Mouse (Mus musculus): ENCODE results near the gene Dnaja3. TPM values are rescaled to one million over a fixed set of nuclear protein-coding genes. Genes with fewer than 3 reads are reported as not detected.
"Not testable (repeated sequence)": the region's sequence is repeated elsewhere in the genome, so short reads cannot be mapped to it uniquely, and the experiment has no call there.

The Dnaja3 gene
- polyA plus RNA-seq, 1 experiment from 2014 or later = 92.1 TPM

- no peak overlapping the region for H3K4me3 ChIP-seq (replicated peaks)
- WGBS = 71% methylated on average over 4 of the region's 4 CpGs
- H3K9ac ChIP-seq = no peak overlapping the region
- peaks cover 20% of the 10 kb centered on the region for H3K4me1 ChIP-seq (replicated peaks)
- H3K36me3 ChIP-seq = no peaks in the 10 kb centered on the region
- no peak for ATAC-seq
- peak overlapping the region; percentile 85 for H3K4me2 ChIP-seq (replicated peaks)
- no peaks in the 10 kb centered on the region for H3K9me3 ChIP-seq
- no peaks in the 10 kb centered on the region for H3K27me3 ChIP-seq (replicated peaks)
- no peak overlapping the region for H3K27ac ChIP-seq
Measured at GRCm38 (mm10) chr16:4682628-4683179, 42.9 kb downstream of the Dnaja3 start.

GRCm38 (mm10) chr16:4683193-4683580 lies 43.4 kb downstream of the Dnaja3 start:
- Histone ChIP-seq H3K36me3 (peaks cover 1% of the 10 kb centered on the region; the same call in 1 of the 2 replicates), H3K9ac (peak overlapping the region; percentile 97), H3K4me2 (replicated peaks) (peak overlapping the region; percentile 85), H3K9me3 (no peaks in the 10 kb centered on the region), H3K27ac (peak overlapping the region; percentile 81), H3K27me3 (replicated peaks) (no peaks in the 10 kb centered on the region), H3K4me3 (replicated peaks) (peak overlapping the region; percentile 98), H3K4me1 (replicated peaks) (peaks cover 16% of the 10 kb centered on the region)
- ATAC-seq = 0 out of 2 replicates have a peak, but pooled peaks have one; percentile 1
- WGBS = 28% methylated on average over 9 of the region's 9 CpGs

- peaks cover 9% of the 10 kb centered on the region for H3K4me1 ChIP-seq (replicated peaks)
- H3K4me2 ChIP-seq (replicated peaks) = peak overlapping the region; percentile 85
- peak; percentile 88 for ATAC-seq
- H3K9ac ChIP-seq = peak overlapping the region; percentile 97
- H3K27ac ChIP-seq = peak overlapping the region; percentile 81
- H3K27me3 ChIP-seq (replicated peaks) = no peaks in the 10 kb centered on the region
- H3K9me3 ChIP-seq = no peaks in the 10 kb centered on the region
- WGBS = under 1% methylated on average over 54 of the region's 54 CpGs
- H3K36me3 ChIP-seq = peaks cover 4% of the 10 kb centered on the region; the same call in 1 of the 2 replicates
- peak overlapping the region; percentile 98 for H3K4me3 ChIP-seq (replicated peaks)
Measured at GRCm38 (mm10) chr16:4683581-4684456, 44.0 kb downstream of the Dnaja3 start.

- 1% methylated on average over 9 of the region's 9 CpGs for WGBS
- H3K27ac ChIP-seq = peak overlapping the region; percentile 81; the same call in 1 of the 2 replicates
Measured at GRCm38 (mm10) chr16:4684457-4684791, 44.6 kb downstream of the Dnaja3 start.

GRCm38 (mm10) chr16:4689371-4689770 lies 49.6 kb downstream of the Dnaja3 start:
- ATAC-seq = not testable (repeated sequence)
- 98% methylated on average over 4 of the region's 4 CpGs for WGBS
- peaks cover 33% of the 10 kb centered on the region for H3K36me3 ChIP-seq

More at GRCm38 (mm10) chr16:4684457-4684791, 44.6 kb downstream of the Dnaja3 start:
- Histone ChIP-seq H3K27me3 (replicated peaks) (no peaks in the 10 kb centered on the region), H3K4me2 (replicated peaks) (peak overlapping the region; percentile 85), H3K9me3 (no peaks in the 10 kb centered on the region), H3K4me3 (replicated peaks) (peak overlapping the region; percentile 98), H3K4me1 (replicated peaks) (peaks cover 6% of the 10 kb centered on the region; the same call in 1 of the 2 replicates), H3K9ac (peak overlapping the region; percentile 97), H3K36me3 (peaks cover 9% of the 10 kb centered on the region)
- no peak; the same call in 1 of the 2 replicates for ATAC-seq

GRCm38 (mm10) chr16:4701211-4701610 lies 61.4 kb downstream of the Dnaja3 start:
- Histone ChIP-seq H3K4me3 (replicated peaks) (no peak overlapping the region), H3K9ac (no peak overlapping the region), H3K4me1 (replicated peaks) (no peaks in the 10 kb centered on the region), H3K4me2 (replicated peaks) (no peak overlapping the region), H3K9me3 (no peaks in the 10 kb centered on the region), H3K27me3 (replicated peaks) (no peaks in the 10 kb centered on the region), H3K27ac (no peak overlapping the region), H3K36me3 (peaks cover 54% of the 10 kb centered on the region)
- 93% methylated on average over 3 of the region's 3 CpGs for WGBS
- no peak for ATAC-seq

More at GRCm38 (mm10) chr16:4689371-4689770, 49.6 kb downstream of the Dnaja3 start:
- H3K9ac ChIP-seq; H3K27ac ChIP-seq; H3K27me3 ChIP-seq (replicated peaks); H3K4me3 ChIP-seq (replicated peaks); H3K4me2 ChIP-seq (replicated peaks); H3K9me3 ChIP-seq; H3K4me1 ChIP-seq (replicated peaks): not testable (repeated sequence)

GRCm38 (mm10) chr16:4702646-4703045 lies 62.9 kb downstream of the Dnaja3 start:
- no peak overlapping the region for H3K4me2 ChIP-seq (replicated peaks)
- no peak overlapping the region for H3K27ac ChIP-seq
- no peaks in the 10 kb centered on the region for H3K27me3 ChIP-seq (replicated peaks)
- no peak for ATAC-seq
- H3K9ac ChIP-seq = no peak overlapping the region
- H3K4me3 ChIP-seq (replicated peaks) = no peak overlapping the region
- H3K9me3 ChIP-seq = no peaks in the 10 kb centered on the region
- no peaks in the 10 kb centered on the region for H3K4me1 ChIP-seq (replicated peaks)
- 33% methylated on average over 1 of the region's 1 CpGs for WGBS
- peaks cover 53% of the 10 kb centered on the region for H3K36me3 ChIP-seq

- ATAC-seq = no peak
- H3K36me3 ChIP-seq = peaks cover 45% of the 10 kb centered on the region
- 46% methylated on average over 4 of the region's 4 CpGs for WGBS
- H3K27ac ChIP-seq = no peak overlapping the region
- H3K4me2 ChIP-seq (replicated peaks) = no peak overlapping the region
- no peaks in the 10 kb centered on the region for H3K9me3 ChIP-seq
- no peaks in the 10 kb centered on the region for H3K4me1 ChIP-seq (replicated peaks)
- H3K27me3 ChIP-seq (replicated peaks) = no peaks in the 10 kb centered on the region
- no peak overlapping the region for H3K9ac ChIP-seq
- no peak overlapping the region for H3K4me3 ChIP-seq (replicated peaks)
Measured at GRCm38 (mm10) chr16:4705541-4705940, 65.8 kb downstream of the Dnaja3 start.

GRCm38 (mm10) chr16:4711173-4711572 lies 71.4 kb downstream of the Dnaja3 start:
- Histone ChIP-seq H3K27me3 (replicated peaks) (no peaks in the 10 kb centered on the region), H3K36me3 (peaks cover 34% of the 10 kb centered on the region), H3K4me3 (replicated peaks) (no peak overlapping the region), H3K27ac (no peak overlapping the region), H3K9ac (no peak overlapping the region), H3K4me1 (replicated peaks) (no peaks in the 10 kb centered on the region), H3K4me2 (replicated peaks) (no peak overlapping the region), H3K9me3 (no peaks in the 10 kb centered on the region)
- no peak for ATAC-seq
- WGBS = 89% methylated on average over 4 of the region's 4 CpGs

- 85% methylated on average over 17 of the region's 17 CpGs for WGBS
- Histone ChIP-seq H3K36me3 (peaks cover 19% of the 10 kb centered on the region), H3K4me2 (replicated peaks) (no peak overlapping the region), H3K27me3 (replicated peaks) (no peaks in the 10 kb centered on the region), H3K27ac (no peak overlapping the region), H3K9ac (no peak overlapping the region), H3K9me3 (no peaks in the 10 kb centered on the region), H3K4me3 (replicated peaks) (no peak overlapping the region), H3K4me1 (replicated peaks) (no peaks in the 10 kb centered on the region)
- ATAC-seq = no peak
Measured at GRCm38 (mm10) chr16:4713861-4714710, 74.3 kb downstream of the Dnaja3 start.

- peak overlapping the region; percentile 90 for H3K4me2 ChIP-seq (replicated peaks)
Measured at GRCm38 (mm10) chr16:4717866-4718265, 78.1 kb downstream of the Dnaja3 start.

More at GRCm38 (mm10) chr16:4717866-4718265, 78.1 kb downstream of the Dnaja3 start:
- Histone ChIP-seq H3K27me3 (replicated peaks) (no peaks in the 10 kb centered on the region), H3K36me3 (peaks cover 7% of the 10 kb centered on the region), H3K9ac (no peak overlapping the region), H3K9me3 (no peaks in the 10 kb centered on the region), H3K27ac (no peak overlapping the region), H3K4me3 (replicated peaks) (peak overlapping the region; percentile 68), H3K4me1 (replicated peaks) (no peaks in the 10 kb centered on the region)
- 39% methylated on average over 3 of the region's 3 CpGs for WGBS
- ATAC-seq = no peak
